In the genomic region with DNA sequence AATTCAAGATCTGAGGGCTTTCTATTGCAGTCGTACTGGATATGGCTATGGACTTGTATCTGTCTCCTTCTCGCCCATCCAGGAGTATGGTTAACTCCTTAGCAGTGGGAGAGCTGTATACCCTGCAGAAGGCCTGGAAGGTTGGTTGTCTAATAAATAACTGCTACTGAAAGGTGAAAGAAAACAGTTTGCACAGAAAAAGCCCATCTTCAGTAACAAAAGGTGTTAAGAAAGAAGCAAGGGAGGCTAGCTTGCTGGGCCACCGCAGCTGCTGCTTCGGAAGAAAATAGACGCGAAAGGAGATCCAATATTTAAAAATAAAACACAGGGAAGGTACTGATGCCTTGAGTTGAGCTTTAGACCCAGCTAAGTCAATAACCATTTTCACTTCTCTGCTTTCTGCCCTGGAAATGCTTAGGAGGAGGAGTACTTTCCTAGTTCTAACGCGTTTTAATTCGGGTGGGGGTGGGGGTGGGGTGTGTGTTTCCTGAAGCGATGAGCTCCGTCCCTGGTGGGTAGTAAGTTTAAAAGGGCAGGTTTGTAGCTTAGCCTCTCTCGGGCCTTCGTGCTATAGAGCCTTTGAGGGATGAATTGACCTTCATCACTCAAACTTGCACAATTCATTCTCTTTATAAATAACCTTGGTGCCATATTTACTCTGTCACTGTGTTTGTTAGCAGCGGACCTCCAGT, we compare ENCODE assay signal across 8 mouse cellular contexts. TPM values are rescaled to one million over a fixed set of nuclear protein-coding genes. Genes with fewer than 3 reads are reported as not detected.
DNase-seq lines count a peak whose midpoint lies in the region; ATAC-seq and TF ChIP-seq lines count a peak whose summit lies in the region.

No protein-coding gene starts in this region.

- H3K27ac ChIP-seq in cerebellum, adult 2 months (ENCODE audit: insufficient read depth, low read length) = peak overlapping the region; percentile 48
- H3K27ac ChIP-seq in hindbrain, embryonic 15.5 days (replicated peaks) = peak overlapping the region; percentile 81
- no peak overlapping the region for H3K27ac ChIP-seq in midbrain, embryonic 11.5 days (ENCODE audit: low read depth, low read length)

- H3K4me3 ChIP-seq in cerebellum, adult 2 months (replicated peaks; ENCODE audit: insufficient read depth, low read depth, low read length) = peak overlapping the region; percentile 79
- H3K4me3 ChIP-seq in hindbrain, embryonic 15.5 days = peak overlapping the region; percentile 76
- H3K4me3 ChIP-seq in midbrain, embryonic 11.5 days (ENCODE audit: low read depth, low read length) = peak overlapping the region; percentile 57

- peak overlapping the region; percentile 75 for H3K9ac ChIP-seq in hindbrain, embryonic 15.5 days
- peak overlapping the region; percentile 68 for H3K9ac ChIP-seq in midbrain, embryonic 11.5 days (ENCODE audit: low read length)

- TF ChIP-seq POLR2A in cerebellum, adult 2 months (IDR thresholded peaks at IDR 0.05; ENCODE audit: borderline replicate concordance, insufficient read depth, low read length) = no peak

- DNase-seq in cerebellum, adult 2 months = peak; percentile 14 to 18
- DNase-seq in cerebellum, adult 9-11 months = no peak
- peak; percentile 26 for DNase-seq in retina, embryonic 14.5 days (ENCODE audit: low spot score)
- DNase-seq in retina, postnatal 1 day = no peak
- peak; percentile 82 for DNase-seq in midbrain, embryonic 11.5 days (ENCODE audit: low spot score, missing footprints)
- DNase-seq in MN1 (ENCODE audit: low spot score) = no peak
- DNase-seq in yolk sac, embryonic 10.5 days (ENCODE audit: low spot score) = no peak

- no peaks in the 10 kb centered on the region for H3K4me1 ChIP-seq in cerebellum, adult 2 months (ENCODE audit: control insufficient read depth, insufficient read depth, low read length)
- peaks cover 5% of the 10 kb centered on the region; the same call in 1 of the 2 replicates for H3K4me1 ChIP-seq in hindbrain, embryonic 15.5 days (replicated peaks)
- H3K4me1 ChIP-seq in midbrain, embryonic 11.5 days (ENCODE audit: control insufficient read depth, insufficient read depth, low read length) = peaks cover 4% of the 10 kb centered on the region

- ATAC-seq in hindbrain, embryonic 15.5 days (ENCODE audit: low FRiP score, low read depth) = no peak; the same call in 1 of the 2 replicates
- ATAC-seq in midbrain, embryonic 11.5 days (ENCODE audit: low FRiP score) = peak; percentile 51

- H3K27me3 ChIP-seq in cerebellum, adult 2 months (ENCODE audit: control insufficient read depth, insufficient read depth, low read length) = no peaks in the 10 kb centered on the region
- H3K27me3 ChIP-seq in hindbrain, embryonic 15.5 days = no peaks in the 10 kb centered on the region
- H3K27me3 ChIP-seq in midbrain, embryonic 11.5 days (ENCODE audit: control insufficient read depth, insufficient read depth, low read length) = no peaks in the 10 kb centered on the region

- H3K36me3 ChIP-seq in hindbrain, embryonic 15.5 days = no peaks in the 10 kb centered on the region
- no peaks in the 10 kb centered on the region for H3K36me3 ChIP-seq in midbrain, embryonic 11.5 days (ENCODE audit: control insufficient read depth, insufficient read depth, low read length)

- no peaks in the 10 kb centered on the region for H3K9me3 ChIP-seq in hindbrain, embryonic 15.5 days
- H3K9me3 ChIP-seq in midbrain, embryonic 11.5 days (ENCODE audit: control insufficient read depth, low read length) = no peaks in the 10 kb centered on the region

- TF ChIP-seq CTCF in cerebellum, adult 2 months (IDR thresholded peaks at IDR 0.05; ENCODE audit: borderline replicate concordance, insufficient read depth, low read depth, low read length) = no peak

- H3K4me2 ChIP-seq in hindbrain, embryonic 15.5 days = peak overlapping the region; percentile 58
- peak overlapping the region; percentile 74 for H3K4me2 ChIP-seq in midbrain, embryonic 11.5 days

- WGBS in cerebellum, adult 2 months = 6% methylated on average over 14 of the region's 14 CpGs
- 18% methylated on average over 14 of the region's 14 CpGs for WGBS in hindbrain, embryonic 15.5 days
- WGBS in midbrain, embryonic 11.5 days = 22% methylated on average over 14 of the region's 14 CpGs

RNA-seq across cellular contexts. Expression of a gene that starts 0.6 kb away (rescaled TPM):
- polyA plus RNA-seq in cerebellum, adult 2 months (2012; rRNA removed) = 22.5 and 22.6 TPM in 2 replicates
- 6.3 and 6.9 TPM in 2 replicates for polyA plus RNA-seq in hindbrain, embryonic 15.5 days (2015; fragmentation: Nextera tagmentation; extraction: Ambion mirVana)
- 13.4 and 16.6 TPM in 2 replicates for polyA plus RNA-seq in midbrain, embryonic 11.5 days (2014; fragmentation: Nextera tagmentation; extraction: Ambion mirVana)

RNA-seq across cellular contexts. Expression of a gene that starts 0.7 kb away (rescaled TPM):
- polyA plus RNA-seq in cerebellum, adult 2 months (2012; rRNA removed) = 19.6 and 21.3 TPM in 2 replicates
- 24.9 and 25.5 TPM in 2 replicates for polyA plus RNA-seq in hindbrain, embryonic 15.5 days (2015; fragmentation: Nextera tagmentation; extraction: Ambion mirVana)
- polyA plus RNA-seq in midbrain, embryonic 11.5 days (2014; fragmentation: Nextera tagmentation; extraction: Ambion mirVana) = 32.3 and 35.9 TPM in 2 replicates

RNA-seq across cellular contexts. Expression of a gene that starts 38.8 kb away (rescaled TPM):
- 27.7 and 28.3 TPM in 2 replicates for polyA plus RNA-seq in cerebellum, adult 2 months (2012; rRNA removed)
- polyA plus RNA-seq in hindbrain, embryonic 15.5 days (2015; fragmentation: Nextera tagmentation; extraction: Ambion mirVana) = 63.4 and 67.2 TPM in 2 replicates
- polyA plus RNA-seq in midbrain, embryonic 11.5 days (2014; fragmentation: Nextera tagmentation; extraction: Ambion mirVana) = 89.6 and 102 TPM in 2 replicates

Comparison
In these comparisons a context has a peak if more than half of its experiments do, and no peak if none do; other contexts are left out.
1. DNase-seq: peak in cerebellum, adult 2 months (2 of 2), retina, embryonic 14.5 days (single experiment) and midbrain, embryonic 11.5 days (single experiment); none in cerebellum, adult 9-11 months (single experiment), retina, postnatal 1 day (single experiment), MN1 (single experiment) and yolk sac, embryonic 10.5 days (single experiment).
2. Peak in every context shown above with its lines, with median percentiles within 50 percentile points of each other: H3K4me3 ChIP-seq.